Mouse (Mus musculus) intestine, embryonic 14.5 days (tissue): ENCODE data around the gene Otop1. TPM values are rescaled to one million over a fixed set of nuclear protein-coding genes. Genes with fewer than 3 reads are reported as not detected.

Source experiments
- ATAC-seq: fragments of 200-750 bp; cut with Nextera tagmentation; replicated peaks from 2 replicates; pipeline ENCODE4 v1.8.0; 2017; ENCODE audit warnings: low read depth, moderate number of reproducible peaks, moderate TSS enrichment, moderate library complexity; ENCODE audit not compliant: low FRiP score, low TSS enrichment
- DNase-seq: peaks from one replicate; pipeline ENCODE4 v3.0.0-alpha.2; 2018; ENCODE audit warnings: low spot score
- H3K27ac ChIP-seq: fragments of 300-500 bp; sonication (generic); 2 replicates; pipeline ENCODE4 v1.5.1; 2014; ENCODE audit warnings: low read depth, mild to moderate bottlenecking, control low read depth
- H3K27me3 ChIP-seq: fragments of 300-500 bp; sonication (generic); replicated peaks from 2 replicates; pipeline ENCODE4 v1.6.1; 2014; ENCODE audit warnings: low read length, control low read depth; ENCODE audit not compliant: control insufficient read depth, insufficient read depth
- H3K36me3 ChIP-seq: fragments of 300-500 bp; sonication (generic); 2 replicates; pipeline ENCODE4 v1.6.1; 2014; ENCODE audit warnings: low read length, control low read depth; ENCODE audit not compliant: control insufficient read depth, insufficient read depth
- H3K4me1 ChIP-seq: fragments of 300-500 bp; sonication (generic); replicated peaks from 2 replicates; pipeline ENCODE4 v1.6.1; 2014; ENCODE audit warnings: low read length, control low read depth, mixed read lengths; ENCODE audit not compliant: control insufficient read depth, insufficient read depth
- H3K4me2 ChIP-seq: fragments of 300-500 bp; sonication (generic); 2 replicates; pipeline ENCODE4 v1.6.1; 2014; ENCODE audit warnings: low read length
- H3K4me3 ChIP-seq: fragments of 300-500 bp; sonication (generic); 2 replicates; pipeline ENCODE4 v1.5.1; 2014; ENCODE audit warnings: low read depth, low read length, control low read depth, mixed read lengths
- H3K9ac ChIP-seq: fragments of 300-500 bp; sonication (generic); 2 replicates; pipeline ENCODE4 v1.6.1; 2014; ENCODE audit warnings: mild to moderate bottlenecking, low read length
- H3K9me3 ChIP-seq: fragments of 300-500 bp; sonication (generic); 2 replicates; pipeline ENCODE4 v1.6.1; 2016; ENCODE audit warnings: low read length, control low read depth; ENCODE audit not compliant: control insufficient read depth
- WGBS: fragments of 180-500 bp; shearing (Covaris S2); extraction: QIAGEN DNeasy Blood & Tissue Kit; methylation state at CpG from one replicate; pipeline ENCODE4 v1.1.7; 2014; 5-methylcytosine and 5-hydroxymethylcytosine counted together
- polyA plus RNA-seq: library from polyadenylated mRNA; unstranded; fragments of >200 nt; fragmentation: Nextera tagmentation; extraction: Ambion mirVana; gene quantifications from 2 replicates; pipeline ENCODE4 v1.2.1, GENCODE M21; 2014

Otop1 gene
- polyA plus RNA-seq, 1 experiment from 2014 or later, result not detected

- Histone ChIP-seq H3K27ac (no peak overlapping the region), H3K4me2 (no peak overlapping the region), H3K36me3 (no peaks in the 10 kb centered on the region), H3K9me3 (no peaks in the 10 kb centered on the region), H3K9ac (no peak overlapping the region), H3K4me3 (peak overlapping the region; percentile 18; the same call in 1 of the 2 replicates), H3K27me3 (peaks cover 67% of the 10 kb centered on the region), H3K4me1 (no peaks in the 10 kb centered on the region; the same call in 1 of the 2 replicates)
- ATAC-seq (no peak), DNase-seq (no peak)
- 18% methylated on average over 12 of the region's 12 CpGs for WGBS
Measured at GRCm38 (mm10) chr5:38277936-38278600, 2.3 kb downstream of the Otop1 start.

GRCm38 (mm10) chr5:38280075-38280474, 4.3 kb downstream of the Otop1 start:
- no peaks in the 10 kb centered on the region for H3K9me3 ChIP-seq
- WGBS, result 46% methylated on average over 1 of the region's 1 CpGs
- H3K4me2 ChIP-seq, result no peak overlapping the region
- no peaks in the 10 kb centered on the region for H3K36me3 ChIP-seq
- H3K27me3 ChIP-seq, result peaks cover 51% of the 10 kb centered on the region
- H3K9ac ChIP-seq, result no peak overlapping the region
- no peak overlapping the region for H3K4me3 ChIP-seq
- no peak overlapping the region for H3K27ac ChIP-seq
- no peak for ATAC-seq
- DNase-seq, result no peak
- no peaks in the 10 kb centered on the region; the same call in 1 of the 2 replicates for H3K4me1 ChIP-seq

DNA sequence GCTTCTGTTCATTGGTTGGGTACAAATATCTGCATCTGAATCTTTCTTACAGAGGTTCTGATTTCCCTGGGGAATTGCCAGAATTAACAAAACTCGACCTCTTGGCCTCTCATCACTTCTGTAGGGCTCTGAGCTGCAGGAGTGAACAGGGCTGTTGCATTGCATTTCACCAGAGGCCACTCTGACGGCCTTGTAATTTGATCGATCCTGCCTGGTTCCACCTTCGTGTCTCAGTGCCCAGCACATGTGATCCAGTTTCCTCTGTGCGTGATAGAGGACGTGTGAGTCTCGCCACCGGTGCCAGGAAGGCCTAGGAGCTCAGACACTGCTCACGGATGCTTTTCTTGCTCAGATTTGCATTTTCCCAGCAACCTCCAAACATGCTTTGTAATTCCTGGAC, 10.0 kb downstream of the Otop1 start:
- H3K27ac ChIP-seq, result no peak overlapping the region
- no peaks in the 10 kb centered on the region for H3K9me3 ChIP-seq
- no peaks in the 10 kb centered on the region for H3K4me1 ChIP-seq
- no peaks in the 10 kb centered on the region for H3K27me3 ChIP-seq
- H3K4me2 ChIP-seq, result no peak overlapping the region
- no peak overlapping the region for H3K9ac ChIP-seq
- no peaks in the 10 kb centered on the region for H3K36me3 ChIP-seq
- no peak for DNase-seq
- ATAC-seq, result no peak
- no peak overlapping the region for H3K4me3 ChIP-seq
- WGBS, result 55% methylated on average over 9 of the region's 9 CpGs

DNA sequence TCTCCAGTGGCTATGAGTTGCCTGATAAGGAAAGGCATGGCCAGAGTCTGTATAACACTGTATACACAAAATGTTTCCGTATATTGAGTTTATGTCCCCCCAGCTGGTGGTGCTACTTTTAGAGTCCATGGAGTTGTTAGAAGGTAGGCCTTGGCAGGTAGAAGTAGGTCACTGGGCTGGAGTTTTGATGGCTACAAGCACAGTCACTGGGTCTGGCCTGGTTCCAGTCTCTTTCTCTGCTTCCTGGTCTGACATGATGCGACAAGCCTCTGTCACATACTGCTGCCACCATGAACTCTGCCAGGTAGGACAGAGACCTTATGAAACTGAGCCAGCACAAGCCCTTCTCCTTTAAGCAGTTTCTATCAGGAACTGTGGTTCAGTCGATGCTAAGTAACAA, 12.7 kb downstream of the Otop1 start:
- Histone ChIP-seq H3K36me3 (no peaks in the 10 kb centered on the region), H3K9me3 (no peaks in the 10 kb centered on the region), H3K4me1 (no peaks in the 10 kb centered on the region), H3K4me3 (no peak overlapping the region), H3K27me3 (no peaks in the 10 kb centered on the region), H3K27ac (no peak overlapping the region), H3K4me2 (no peak overlapping the region), H3K9ac (no peak overlapping the region)
- no peak for DNase-seq
- WGBS, result 92% methylated on average over 3 of the region's 3 CpGs
- ATAC-seq, result no peak

GRCm38 (mm10) chr5:38301761-38302411, 26.1 kb downstream of the Otop1 start:
- Histone ChIP-seq H3K36me3 (no peaks in the 10 kb centered on the region), H3K4me3 (no peak overlapping the region), H3K9ac (no peak overlapping the region), H3K4me2 (no peak overlapping the region), H3K27me3 (no peaks in the 10 kb centered on the region), H3K4me1 (no peaks in the 10 kb centered on the region), H3K27ac (no peak overlapping the region), H3K9me3 (no peaks in the 10 kb centered on the region)
- DNase-seq, result no peak
- no peak for ATAC-seq
- WGBS, result 88% methylated on average over 12 of the region's 12 CpGs

DNA sequence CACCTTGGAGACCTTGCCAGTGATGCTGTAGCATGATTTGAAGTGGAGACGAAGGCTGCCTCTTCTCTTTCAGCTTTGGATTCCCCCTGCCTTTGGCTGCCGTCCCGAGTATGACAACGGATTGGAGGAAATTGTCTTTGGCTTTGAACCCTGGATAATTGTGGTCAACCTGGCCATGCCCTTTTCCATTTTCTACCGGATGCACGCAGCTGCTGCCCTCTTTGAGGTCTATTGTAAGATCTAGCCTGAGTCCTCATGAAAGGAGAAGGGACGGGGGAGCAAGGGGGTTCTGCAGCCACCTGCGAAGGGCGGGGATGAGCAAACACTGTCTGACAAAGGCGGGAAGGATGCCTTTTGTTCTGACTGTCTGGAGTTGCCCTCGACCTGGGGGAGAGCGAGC, 26.9 kb downstream of the Otop1 start:
- H3K4me1 ChIP-seq, result no peaks in the 10 kb centered on the region
- H3K9me3 ChIP-seq, result no peaks in the 10 kb centered on the region
- DNase-seq, result no peak
- H3K4me3 ChIP-seq, result no peak overlapping the region
- 47% methylated on average over 12 of the region's 12 CpGs for WGBS
- no peak overlapping the region for H3K4me2 ChIP-seq
- no peak overlapping the region for H3K27ac ChIP-seq
- H3K36me3 ChIP-seq, result no peaks in the 10 kb centered on the region
- H3K27me3 ChIP-seq, result no peaks in the 10 kb centered on the region
- no peak overlapping the region for H3K9ac ChIP-seq
- no peak for ATAC-seq

GRCm38 (mm10) chr5:38305241-38305640, 29.5 kb downstream of the Otop1 start:
- ATAC-seq, result no peak
- Histone ChIP-seq H3K9ac (no peak overlapping the region), H3K27ac (no peak overlapping the region), H3K27me3 (no peaks in the 10 kb centered on the region), H3K9me3 (no peaks in the 10 kb centered on the region), H3K4me2 (no peak overlapping the region), H3K36me3 (no peaks in the 10 kb centered on the region), H3K4me3 (no peak overlapping the region), H3K4me1 (no peaks in the 10 kb centered on the region)
- no peak for DNase-seq
- 81% methylated on average over 2 of the region's 2 CpGs for WGBS

DNA sequence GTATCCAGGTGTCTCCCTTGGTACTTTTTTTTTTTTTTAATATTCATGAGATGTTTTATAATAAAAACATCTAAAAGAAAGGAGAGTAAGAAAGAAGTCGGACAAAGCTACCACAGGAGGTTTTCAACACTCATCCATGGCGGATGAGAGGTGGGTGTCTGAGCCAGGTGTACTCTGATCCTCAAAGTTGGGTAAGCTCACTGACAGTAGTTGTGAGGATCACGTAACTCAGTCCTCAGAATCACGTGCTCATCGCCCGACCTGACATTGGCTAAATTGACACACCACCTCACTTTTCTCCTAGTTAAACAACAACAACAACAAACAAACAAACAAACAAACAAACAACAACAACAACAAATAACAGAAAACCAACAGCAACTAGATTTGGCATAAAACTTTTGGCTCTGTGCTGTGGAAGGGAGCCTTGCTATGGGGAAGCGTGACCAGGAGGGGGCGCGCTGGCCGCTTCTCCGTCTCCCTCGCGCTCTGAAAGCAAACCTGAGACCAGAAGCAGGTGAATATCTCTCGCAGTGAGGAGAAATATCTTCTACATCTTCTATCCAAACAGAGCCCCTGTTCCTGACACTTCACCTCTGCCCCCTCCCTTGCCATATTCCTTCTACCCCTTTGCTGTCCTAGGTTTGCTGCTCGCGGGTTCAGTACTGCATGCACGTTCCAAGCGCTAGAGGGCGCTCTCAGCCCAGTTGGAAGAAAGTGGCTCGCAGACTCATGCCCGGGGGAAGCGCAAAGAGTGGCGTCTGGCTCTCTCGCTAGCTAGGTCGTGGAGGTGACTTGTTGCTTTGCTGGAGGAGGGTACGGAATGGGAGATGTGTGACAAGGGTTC, 31.7 kb downstream of the Otop1 start:
- WGBS, result 11% methylated on average over 26 of the region's 26 CpGs
- Histone ChIP-seq H3K4me2 (peak overlapping the region; percentile 59), H3K27ac (no peak overlapping the region), H3K9ac (no peak overlapping the region), H3K4me3 (peak overlapping the region; percentile 32), H3K27me3 (no peaks in the 10 kb centered on the region), H3K36me3 (no peaks in the 10 kb centered on the region), H3K4me1 (no peaks in the 10 kb centered on the region), H3K9me3 (no peaks in the 10 kb centered on the region)
- DNase-seq (peak; percentile 97), ATAC-seq (peak; percentile 88)
